Mouse (Mus musculus): ENCODE measurements around the gene Tgm1. TPM values are rescaled to one million over a fixed set of nuclear protein-coding genes. Genes with fewer than 3 reads are reported as not detected.

Gene Tgm1
- polyA plus RNA-seq, 1 experiment from 2014 or later = 0.21 TPM

DNA sequence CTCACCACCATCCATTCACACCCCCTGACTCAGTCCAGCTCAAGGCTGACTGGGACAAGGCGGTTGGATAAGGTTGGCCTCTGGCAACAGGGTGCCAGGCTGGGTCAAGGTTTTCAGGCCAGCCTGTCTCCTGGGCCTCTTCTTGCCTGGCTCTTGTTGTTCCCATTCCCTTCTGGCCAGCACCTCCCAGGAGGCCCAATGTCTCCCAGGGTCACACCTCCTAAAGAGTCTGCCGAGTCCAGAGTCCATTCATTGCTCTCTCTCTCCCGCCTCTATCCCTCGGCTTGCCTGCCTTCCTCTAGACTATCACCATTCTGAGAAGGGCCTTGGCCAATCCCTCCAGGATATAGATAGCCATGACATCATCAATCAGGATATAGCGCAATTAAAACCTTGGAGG is 55.7 kb downstream of the Tgm1 start:
- Histone ChIP-seq H3K9ac (ENCODE audit: low read length) (no peak overlapping the region), H3K36me3 (ENCODE audit: control insufficient read depth, insufficient read depth, low read length) (no peaks in the 10 kb centered on the region), H3K9me3 (ENCODE audit: control insufficient read depth, low read length) (no peaks in the 10 kb centered on the region), H3K27me3 (ENCODE audit: control insufficient read depth, insufficient read depth, low read length) (no peaks in the 10 kb centered on the region), H3K4me1 (replicated peaks; ENCODE audit: control insufficient read depth, insufficient read depth, low read length) (0 out of 2 replicates have a peak, but pooled peaks cover 2% of the 10 kb centered on the region), H3K4me3 (ENCODE audit: low read depth, low read length) (no peak overlapping the region), H3K27ac (ENCODE audit: low read depth, low read length) (no peak overlapping the region), H3K4me2 (ENCODE audit: low read depth, low read length, severe bottlenecking) (no peak overlapping the region)
- no peak for DNase-seq (ENCODE audit: low spot score)
- no peak for ATAC-seq (replicated peaks; ENCODE audit: low FRiP score)
- WGBS = 93% methylated on average over 5 of the region's 5 CpGs

DNA sequence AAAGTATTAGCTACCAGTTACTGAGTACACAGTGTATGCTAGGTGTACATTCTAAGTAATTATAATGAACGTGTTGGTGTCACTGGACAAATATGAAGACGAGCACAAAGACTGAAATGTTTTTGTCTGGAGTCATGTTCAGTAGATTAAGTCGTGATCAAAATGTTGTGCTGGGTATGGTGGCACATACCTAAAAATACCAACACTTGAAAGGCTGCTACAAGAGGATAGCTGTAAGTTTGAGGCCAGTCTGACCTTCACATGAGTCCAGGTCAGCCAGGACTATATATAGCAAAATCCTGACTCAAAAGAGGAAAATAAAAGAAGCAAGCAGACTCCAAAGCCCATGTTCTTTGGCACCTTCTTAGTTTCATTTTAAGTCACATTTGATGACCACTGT is 56.8 kb downstream of the Tgm1 start:
- no peak for ATAC-seq (replicated peaks; ENCODE audit: low FRiP score)
- Histone ChIP-seq H3K27ac (ENCODE audit: low read depth, low read length) (no peak overlapping the region), H3K36me3 (ENCODE audit: control insufficient read depth, insufficient read depth, low read length) (no peaks in the 10 kb centered on the region), H3K27me3 (ENCODE audit: control insufficient read depth, insufficient read depth, low read length) (no peaks in the 10 kb centered on the region), H3K4me2 (ENCODE audit: low read depth, low read length, severe bottlenecking) (no peak overlapping the region), H3K9ac (ENCODE audit: low read length) (no peak overlapping the region), H3K9me3 (ENCODE audit: control insufficient read depth, low read length) (no peaks in the 10 kb centered on the region), H3K4me3 (ENCODE audit: low read depth, low read length) (no peak overlapping the region), H3K4me1 (replicated peaks; ENCODE audit: control insufficient read depth, insufficient read depth, low read length) (0 out of 2 replicates have a peak, but pooled peaks cover 2% of the 10 kb centered on the region)
- DNase-seq (ENCODE audit: low spot score) = no peak
- 89% methylated on average over 3 of the region's 3 CpGs for WGBS

DNA sequence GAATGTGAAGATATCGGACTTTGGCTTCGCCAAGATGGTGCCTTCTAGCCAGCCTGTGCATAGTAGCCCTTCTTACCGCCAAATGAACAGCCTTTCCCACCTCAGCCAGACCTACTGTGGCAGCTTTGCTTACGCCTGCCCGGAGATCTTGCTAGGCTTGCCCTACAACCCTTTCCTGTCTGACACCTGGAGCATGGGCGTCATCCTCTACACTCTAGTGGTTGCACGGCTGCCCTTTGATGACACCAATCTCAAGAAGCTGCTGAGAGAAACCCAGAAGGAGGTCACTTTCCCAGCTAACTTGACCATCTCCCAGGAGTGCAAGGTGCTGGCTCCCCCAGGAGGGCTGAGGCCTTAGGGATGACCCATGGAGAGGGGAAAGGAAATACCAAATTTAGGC is 62.2 kb downstream of the Tgm1 start:
- Histone ChIP-seq H3K27me3 (ENCODE audit: control insufficient read depth, insufficient read depth, low read length) (no peaks in the 10 kb centered on the region), H3K4me1 (replicated peaks; ENCODE audit: control insufficient read depth, insufficient read depth, low read length) (no peaks in the 10 kb centered on the region), H3K9me3 (ENCODE audit: control insufficient read depth, low read length) (no peaks in the 10 kb centered on the region), H3K4me3 (ENCODE audit: low read depth, low read length) (no peak overlapping the region), H3K9ac (ENCODE audit: low read length) (no peak overlapping the region), H3K27ac (ENCODE audit: low read depth, low read length) (no peak overlapping the region), H3K4me2 (ENCODE audit: low read depth, low read length, severe bottlenecking) (no peak overlapping the region), H3K36me3 (ENCODE audit: control insufficient read depth, insufficient read depth, low read length) (no peaks in the 10 kb centered on the region)
- ATAC-seq (replicated peaks; ENCODE audit: low FRiP score) = no peak
- no peak for DNase-seq (ENCODE audit: low spot score)
- 92% methylated on average over 7 of the region's 7 CpGs for WGBS

Other genes with a start within 250 kb of the Tgm1 start
- 30.2 and 36.5 TPM in 2 replicates for gene Dhrs4, start 235.2 kb downstream of the Tgm1 start, polyA plus RNA-seq (2014; fragmentation: Nextera tagmentation; extraction: Ambion mirVana)
- 13.3 and 14.6 TPM in 2 replicates for gene Carmil3, start 223.3 kb downstream of the Tgm1 start, polyA plus RNA-seq (2014; fragmentation: Nextera tagmentation; extraction: Ambion mirVana)
- 0.21 and 0.28 TPM in 2 replicates for gene Cpne6, start 203.5 kb downstream of the Tgm1 start, polyA plus RNA-seq (2014; fragmentation: Nextera tagmentation; extraction: Ambion mirVana)
- gene Nrl, start 188.9 kb downstream of the Tgm1 start, polyA plus RNA-seq (2014; fragmentation: Nextera tagmentation; extraction: Ambion mirVana) = not detected in 2 replicates
- gene Pck2, start 173.7 kb downstream of the Tgm1 start, polyA plus RNA-seq (2014; fragmentation: Nextera tagmentation; extraction: Ambion mirVana) = 16.2 and 17.8 TPM in 2 replicates
- gene Dcaf11, start 153.9 kb downstream of the Tgm1 start, polyA plus RNA-seq (2014; fragmentation: Nextera tagmentation; extraction: Ambion mirVana) = 74.2 and 74.6 TPM in 2 replicates
- gene A730061H03Rik, start 153.5 kb downstream of the Tgm1 start, polyA plus RNA-seq (2014; fragmentation: Nextera tagmentation; extraction: Ambion mirVana) = 0.71 TPM in 1 of 2 replicates, not detected in the other
- not detected in 2 replicates for gene Fitm1, start 138.3 kb downstream of the Tgm1 start, polyA plus RNA-seq (2014; fragmentation: Nextera tagmentation; extraction: Ambion mirVana)
- 100 and 105 TPM in 2 replicates for gene Psme1, start 135.8 kb downstream of the Tgm1 start, polyA plus RNA-seq (2014; fragmentation: Nextera tagmentation; extraction: Ambion mirVana)
- 3.4 and 4.7 TPM in 2 replicates for gene Emc9, start 128.6 kb downstream of the Tgm1 start, polyA plus RNA-seq (2014; fragmentation: Nextera tagmentation; extraction: Ambion mirVana)
- 178 and 187 TPM in 2 replicates for gene Psme2, start 122.8 kb downstream of the Tgm1 start, polyA plus RNA-seq (2014; fragmentation: Nextera tagmentation; extraction: Ambion mirVana)
- 13.7 and 18.1 TPM in 2 replicates for gene Rnf31, start 122.2 kb downstream of the Tgm1 start, polyA plus RNA-seq (2014; fragmentation: Nextera tagmentation; extraction: Ambion mirVana)
- gene Irf9, start 110.4 kb downstream of the Tgm1 start, polyA plus RNA-seq (2014; fragmentation: Nextera tagmentation; extraction: Ambion mirVana) = 6.5 and 8.6 TPM in 2 replicates
- 4.8 and 5.5 TPM in 2 replicates for gene Rec8, start 95.9 kb downstream of the Tgm1 start, polyA plus RNA-seq (2014; fragmentation: Nextera tagmentation; extraction: Ambion mirVana)
- gene Ipo4, start 78.0 kb downstream of the Tgm1 start, polyA plus RNA-seq (2014; fragmentation: Nextera tagmentation; extraction: Ambion mirVana) = 77.2 and 104 TPM in 2 replicates
- gene Gm49378, start 76.0 kb downstream of the Tgm1 start, polyA plus RNA-seq (2014; fragmentation: Nextera tagmentation; extraction: Ambion mirVana) = 3.4 and 4.0 TPM in 2 replicates
- 77.1 and 78.4 TPM in 2 replicates for gene Tm9sf1, start 70.1 kb downstream of the Tgm1 start, polyA plus RNA-seq (2014; fragmentation: Nextera tagmentation; extraction: Ambion mirVana)
- 0.76 and 0.99 TPM in 2 replicates for gene Tssk4, start 63.7 kb downstream of the Tgm1 start, polyA plus RNA-seq (2014; fragmentation: Nextera tagmentation; extraction: Ambion mirVana)
- gene Mdp1, start 53.4 kb downstream of the Tgm1 start, polyA plus RNA-seq (2014; fragmentation: Nextera tagmentation; extraction: Ambion mirVana) = 61.9 and 62.3 TPM in 2 replicates
- gene Gmpr2, start 42.0 kb downstream of the Tgm1 start, polyA plus RNA-seq (2014; fragmentation: Nextera tagmentation; extraction: Ambion mirVana) = 59.7 and 62.5 TPM in 2 replicates
- gene Nedd8, start 41.8 kb downstream of the Tgm1 start, polyA plus RNA-seq (2014; fragmentation: Nextera tagmentation; extraction: Ambion mirVana) = 583 and 616 TPM in 2 replicates
- 73.8 and 74.8 TPM in 2 replicates for gene Tinf2, start 32.1 kb downstream of the Tgm1 start, polyA plus RNA-seq (2014; fragmentation: Nextera tagmentation; extraction: Ambion mirVana)
- gene Rabggta, start 8.3 kb upstream of the Tgm1 start, polyA plus RNA-seq (2014; fragmentation: Nextera tagmentation; extraction: Ambion mirVana) = 23.4 and 27.1 TPM in 2 replicates
- gene Dhrs1, start 31.8 kb upstream of the Tgm1 start, polyA plus RNA-seq (2014; fragmentation: Nextera tagmentation; extraction: Ambion mirVana) = 63.6 and 76.7 TPM in 2 replicates
- gene Nop9, start 31.8 kb upstream of the Tgm1 start, polyA plus RNA-seq (2014; fragmentation: Nextera tagmentation; extraction: Ambion mirVana) = 54.2 and 57.4 TPM in 2 replicates
- gene Cideb, start 44.5 kb upstream of the Tgm1 start, polyA plus RNA-seq (2014; fragmentation: Nextera tagmentation; extraction: Ambion mirVana) = not detected in 2 replicates
- 0.32 and 0.43 TPM in 2 replicates for gene Ltb4r2, start 47.5 kb upstream of the Tgm1 start, polyA plus RNA-seq (2014; fragmentation: Nextera tagmentation; extraction: Ambion mirVana)
- 0.45 TPM in 1 of 2 replicates, not detected in the other for gene Ltb4r1, start 52.0 kb upstream of the Tgm1 start, polyA plus RNA-seq (2014; fragmentation: Nextera tagmentation; extraction: Ambion mirVana)
- 6.1 and 7.2 TPM in 2 replicates for gene Adcy4, start 70.2 kb upstream of the Tgm1 start, polyA plus RNA-seq (2014; fragmentation: Nextera tagmentation; extraction: Ambion mirVana)
- 6.6 and 9.7 TPM in 2 replicates for gene Ripk3, start 74.9 kb upstream of the Tgm1 start, polyA plus RNA-seq (2014; fragmentation: Nextera tagmentation; extraction: Ambion mirVana)
- gene Nfatc4, start 109.2 kb upstream of the Tgm1 start, polyA plus RNA-seq (2014; fragmentation: Nextera tagmentation; extraction: Ambion mirVana) = 30.8 and 32.7 TPM in 2 replicates
- gene Nynrin, start 140.1 kb upstream of the Tgm1 start, polyA plus RNA-seq (2014; fragmentation: Nextera tagmentation; extraction: Ambion mirVana) = 20.2 and 20.3 TPM in 2 replicates
- 0.37 TPM in 1 of 2 replicates, not detected in the other for gene Cbln3, start 170.5 kb upstream of the Tgm1 start, polyA plus RNA-seq (2014; fragmentation: Nextera tagmentation; extraction: Ambion mirVana)
- 13.6 and 14.9 TPM in 2 replicates for gene Khnyn, start 171.0 kb upstream of the Tgm1 start, polyA plus RNA-seq (2014; fragmentation: Nextera tagmentation; extraction: Ambion mirVana)
- gene Sdr39u1, start 186.4 kb upstream of the Tgm1 start, polyA plus RNA-seq (2014; fragmentation: Nextera tagmentation; extraction: Ambion mirVana) = 38.0 and 48.6 TPM in 2 replicates
- gene Cma1, start 230.7 kb upstream of the Tgm1 start, polyA plus RNA-seq (2014; fragmentation: Nextera tagmentation; extraction: Ambion mirVana) = not detected in 2 replicates
- gene Cma2, start 237.1 kb upstream of the Tgm1 start, polyA plus RNA-seq (2014; fragmentation: Nextera tagmentation; extraction: Ambion mirVana) = not detected in 2 replicates

All from forebrain, embryonic 11.5 days (tissue).